Mouse (Mus musculus) c-Kit-negative CD71-positive TER-119-positive erythroid progenitor cells, embryonic 14.5 days (primary cell): Measurements from ENCODE around the gene Ube4a.
A peak's percentile ranks its signal among the peaks of the same experiment; 100 is the strongest.

Experiments
- DNase-seq: peaks from one replicate; pipeline ENCODE4 v3.0.0-alpha.2; 2013; ENCODE audit warnings: low read depth, low spot score

The Ube4a gene

GRCm38 (mm10) chr9:44965126-44965832 is at the start of gene Ube4a:
Gene Ube4a (minus strand): TSS chr9:44965600.
- peak; percentile 99 for DNase-seq

GRCm38 (mm10) chr9:45014879-45015278 is 49.5 kb upstream of the Ube4a start:
- DNase-seq: no peak

GRCm38 (mm10) chr9:45011291-45011690 is 45.9 kb upstream of the Ube4a start:
- DNase-seq: no peak

GRCm38 (mm10) chr9:45010461-45010860 is 45.1 kb upstream of the Ube4a start:
- DNase-seq: no peak

- DNase-seq: no peak
Measured at GRCm38 (mm10) chr9:45009180-45010078, 44.0 kb upstream of the Ube4a start, which contains the start of gene Cd3e. Gene Cd3e (minus strand): TSS chr9:45009627.

- no peak for DNase-seq
Measured at GRCm38 (mm10) chr9:45008342-45008741, 42.9 kb upstream of the Ube4a start.

- no peak for DNase-seq
Measured at GRCm38 (mm10) chr9:45007404-45007803, 42.0 kb upstream of the Ube4a start.

GRCm38 (mm10) chr9:45000249-45000648 is 34.8 kb upstream of the Ube4a start:
- DNase-seq: no peak

- DNase-seq: no peak
Measured at GRCm38 (mm10) chr9:44999776-45000175, 34.4 kb upstream of the Ube4a start.

- no peak for DNase-seq
Measured at GRCm38 (mm10) chr9:44999171-44999570, 33.8 kb upstream of the Ube4a start.

GRCm38 (mm10) chr9:44998138-44998537 is 32.7 kb upstream of the Ube4a start:
- DNase-seq: no peak

GRCm38 (mm10) chr9:44996590-44996989 is 31.2 kb upstream of the Ube4a start:
- no peak for DNase-seq

GRCm38 (mm10) chr9:44994962-44995361 is 29.6 kb upstream of the Ube4a start:
- DNase-seq: no peak

GRCm38 (mm10) chr9:44993268-44993667 is 27.9 kb upstream of the Ube4a start:
- no peak for DNase-seq

- no peak for DNase-seq
Measured at GRCm38 (mm10) chr9:44992271-44992670, 26.9 kb upstream of the Ube4a start.

- no peak for DNase-seq
Measured at GRCm38 (mm10) chr9:44991821-44992220, 26.4 kb upstream of the Ube4a start.

- no peak for DNase-seq
Measured at GRCm38 (mm10) chr9:44986976-44987375, 21.6 kb upstream of the Ube4a start.

GRCm38 (mm10) chr9:44986242-44986781 is 20.9 kb upstream of the Ube4a start:
- DNase-seq: no peak

- no peak for DNase-seq
Measured at GRCm38 (mm10) chr9:44985721-44986161, 20.3 kb upstream of the Ube4a start.

- DNase-seq: no peak
Measured at GRCm38 (mm10) chr9:44983001-44983400, 17.6 kb upstream of the Ube4a start.

GRCm38 (mm10) chr9:44982531-44982930 is 17.1 kb upstream of the Ube4a start:
- no peak for DNase-seq

GRCm38 (mm10) chr9:44982081-44982480 is 16.7 kb upstream of the Ube4a start:
- no peak for DNase-seq
